Mouse (Mus musculus): ENCODE data around the gene Klhl11.

DNA sequence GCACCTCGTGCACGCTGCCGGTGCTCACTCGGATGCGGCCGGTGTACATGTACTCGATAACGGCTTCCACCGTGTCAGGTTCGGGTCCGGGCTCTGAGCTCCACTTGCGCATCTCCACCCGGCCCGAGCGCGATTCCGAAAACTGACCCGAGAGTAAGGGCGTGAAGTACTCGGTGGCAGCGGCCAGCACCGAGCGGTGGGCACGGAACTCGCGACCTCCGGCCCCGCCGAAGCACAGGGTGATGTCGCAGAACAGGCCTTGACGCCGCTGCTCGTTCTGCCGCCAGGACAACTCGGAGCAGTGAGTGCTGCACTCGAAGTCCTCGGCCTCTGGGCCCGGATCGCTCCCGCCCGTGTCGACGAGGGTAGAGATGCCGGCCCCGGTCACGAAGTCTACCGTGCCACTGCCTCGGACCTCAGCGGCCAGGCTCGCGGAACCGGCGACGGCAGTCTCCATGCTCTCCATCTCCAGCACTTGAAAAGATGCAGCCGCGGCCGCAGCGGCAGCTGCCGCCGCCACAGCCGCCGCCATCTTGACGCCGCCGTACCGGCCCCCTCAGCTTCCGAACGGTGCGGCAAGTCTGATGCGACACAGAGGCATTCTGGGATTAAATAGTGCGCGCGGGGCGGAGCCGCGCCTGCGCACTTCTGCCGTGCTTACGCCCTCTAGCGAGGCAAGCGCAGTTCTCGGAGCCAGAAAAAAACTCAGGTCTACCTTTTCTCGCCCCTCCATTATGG is at the start of gene Klhl11:
- TF ChIP-seq ZNF384 (IDR thresholded peaks at IDR 0.05; ENCODE audit: low read depth, low read length) (peak; percentile 94), ZC3H11A (IDR thresholded peaks at IDR 0.05; ENCODE audit: borderline replicate concordance, low read depth, low read length) (no peak), HCFC1 (IDR thresholded peaks at IDR 0.05; ENCODE audit: borderline replicate concordance, insufficient read depth, low read length) (peak; percentile 69), MAFK (IDR thresholded peaks at IDR 0.05; ENCODE audit: insufficient read depth, low read depth, low read length) (no peak), CHD2 (IDR thresholded peaks at IDR 0.05; ENCODE audit: low read depth, low read length) (no peak)

Data from ES-E14 (cell line).